Mouse (Mus musculus) liver, embryonic 16.5 days (tissue): ENCODE data around the gene Sp6. TPM values are rescaled to one million over a fixed set of nuclear protein-coding genes. Genes with fewer than 3 reads are reported as not detected.
A peak's percentile ranks its signal among the peaks of the same experiment; 100 is the strongest.

Experiments
- ATAC-seq: fragments of 200-750 bp; cut with Nextera tagmentation; 2 replicates; pipeline ENCODE4 v1.8.0; 2017; ENCODE audit warnings: low read depth, mild to moderate bottlenecking, moderate number of reproducible peaks, moderate library complexity
- H3K27ac ChIP-seq: fragments of 300-500 bp; sonication (generic); 2 replicates; pipeline ENCODE4 v1.5.1; 2014; ENCODE audit warnings: mild to moderate bottlenecking, low read length
- H3K27me3 ChIP-seq: fragments of 300-500 bp; sonication (generic); 2 replicates; pipeline ENCODE4 v1.6.1; 2014; ENCODE audit warnings: low read depth, low read length, mixed read lengths; ENCODE audit not compliant: control insufficient read depth, insufficient read depth
- H3K36me3 ChIP-seq: fragments of 300-500 bp; sonication (generic); 2 replicates; pipeline ENCODE4 v1.6.1; 2014; ENCODE audit warnings: mild to moderate bottlenecking; ENCODE audit not compliant: control insufficient read depth, insufficient read depth
- H3K4me1 ChIP-seq: fragments of 300-500 bp; sonication (generic); 2 replicates; pipeline ENCODE4 v1.6.1; 2014; ENCODE audit warnings: low read depth, low read length, mixed read lengths; ENCODE audit not compliant: control insufficient read depth
- H3K4me2 ChIP-seq: fragments of 300-500 bp; sonication (generic); 2 replicates; pipeline ENCODE4 v1.6.1; 2014; ENCODE audit warnings: low read depth, low read length, mixed read lengths
- H3K4me3 ChIP-seq: fragments of 300-500 bp; sonication (generic); 2 replicates; pipeline ENCODE4 v1.5.1; 2014; ENCODE audit warnings: low read depth, mild to moderate bottlenecking, low read length
- H3K9ac ChIP-seq: fragments of 300-500 bp; sonication (generic); 2 replicates; pipeline ENCODE4 v1.6.1; 2014; ENCODE audit warnings: low read depth, low read length
- H3K9me3 ChIP-seq: fragments of 300-500 bp; sonication (generic); replicated peaks from 2 replicates; pipeline ENCODE4 v1.6.1; 2016; ENCODE audit warnings: low read length; ENCODE audit not compliant: control insufficient read depth
- WGBS: fragments of 180-500 bp; shearing (Covaris S2); extraction: QIAGEN DNeasy Blood & Tissue Kit; methylation state at CpG from one replicate; pipeline ENCODE4 v1.1.7; 2014; ENCODE audit not compliant: insufficient replicate concordance; 5-methylcytosine and 5-hydroxymethylcytosine counted together
- polyA plus RNA-seq: library from polyadenylated mRNA; unstranded; fragments of >200 nt; fragmentation: Nextera tagmentation; extraction: Ambion mirVana; gene quantifications from 2 replicates; pipeline ENCODE4 v1.2.1, GENCODE M21; 2015

Sp6 gene
- polyA plus RNA-seq, 1 experiment from 2014 or later = not detected

DNA sequence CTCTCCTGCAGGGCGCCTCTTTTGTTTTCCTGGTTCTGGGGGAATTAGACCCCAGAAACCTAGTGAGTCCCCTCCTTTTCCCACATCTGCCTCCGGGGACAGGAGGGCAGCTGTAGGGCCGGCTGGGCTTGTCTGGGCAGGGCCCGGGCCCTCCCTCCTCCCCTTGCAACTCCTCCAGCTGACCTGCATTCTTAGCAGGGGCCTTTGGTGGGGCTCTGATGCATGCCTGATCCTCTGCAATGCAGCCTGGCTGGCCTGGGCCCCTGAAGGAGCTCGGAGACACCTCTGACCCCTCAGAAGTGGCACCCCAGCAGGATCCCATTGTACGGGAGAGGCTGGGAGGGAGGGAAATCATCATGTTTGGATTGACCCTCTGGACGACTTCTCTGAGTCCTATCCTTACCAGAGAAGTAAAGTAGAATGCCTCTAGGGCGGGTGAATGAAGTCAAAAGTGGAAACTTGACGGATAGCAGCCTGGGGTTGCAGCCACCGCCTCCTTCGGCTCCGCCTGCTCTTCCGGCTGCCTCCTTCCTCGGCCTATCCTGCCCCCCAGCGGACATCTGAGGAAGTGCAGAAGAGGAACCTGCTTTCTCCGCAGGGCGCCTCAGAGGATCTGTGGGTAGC, 12.6 kb downstream of the Sp6 start:
- peak overlapping the region; percentile 64 for H3K4me2 ChIP-seq
- peaks cover 41% of the 10 kb centered on the region for H3K27me3 ChIP-seq
- 9% methylated on average over 17 of the region's 17 CpGs for WGBS
- peak overlapping the region; percentile 25 for H3K4me3 ChIP-seq
- no peak overlapping the region for H3K9ac ChIP-seq
- H3K9me3 ChIP-seq = no peaks in the 10 kb centered on the region
- peak; percentile 35; the same call in 1 of the 2 replicates for ATAC-seq
- H3K36me3 ChIP-seq = no peaks in the 10 kb centered on the region
- H3K4me1 ChIP-seq = peaks cover 25% of the 10 kb centered on the region
- no peak overlapping the region for H3K27ac ChIP-seq

DNA sequence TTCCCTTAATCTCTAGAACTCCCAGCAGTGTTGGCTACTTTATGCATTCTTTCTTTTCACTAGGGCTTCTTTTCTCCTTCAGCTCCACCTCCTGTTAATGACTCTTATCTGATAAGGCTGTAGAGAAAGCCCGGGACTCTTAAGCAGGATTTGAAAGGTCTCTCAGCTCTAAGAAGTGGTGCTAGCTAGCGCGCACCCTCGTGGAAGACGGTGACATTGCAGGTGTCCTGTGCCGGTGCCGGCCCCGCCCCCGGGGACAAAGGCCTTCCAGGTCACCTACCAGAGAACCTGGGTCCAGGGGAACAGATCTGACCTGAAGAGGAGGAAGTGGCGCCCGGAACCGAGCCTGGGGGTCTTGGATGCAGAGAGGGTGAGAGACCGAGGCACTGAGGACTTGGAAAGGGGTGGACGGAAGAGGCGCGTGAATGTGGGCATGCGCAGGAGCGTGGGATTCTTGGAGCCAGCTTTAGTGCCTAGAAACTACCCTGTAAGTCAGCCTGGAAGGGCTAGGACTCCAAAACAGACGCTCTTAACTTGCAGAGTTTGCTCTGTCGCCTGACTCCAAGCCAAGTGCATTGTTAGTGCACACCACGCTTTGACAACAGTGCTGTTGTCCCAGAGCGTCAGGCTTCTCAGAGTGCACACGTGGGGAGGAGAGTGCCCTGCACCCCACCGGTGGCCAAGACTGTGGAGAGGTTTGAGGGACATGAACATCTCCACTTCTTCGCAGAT, 16.7 kb downstream of the Sp6 start, which contains the start of gene Scrn2:
Gene Scrn2 (plus strand): TSS at position 253 of the 732 bp plus-strand sequence.
- Histone ChIP-seq H3K36me3 (no peaks in the 10 kb centered on the region), H3K4me2 (peak within 1 kb of the TSS; percentile 78), H3K9me3 (no peaks in the 10 kb centered on the region), H3K27ac (peak within 1 kb of the TSS; percentile 27; the same call in 1 of the 2 replicates), H3K27me3 (peaks cover under 1% of the 10 kb centered on the region; the same call in 1 of the 2 replicates), H3K4me1 (peaks cover 18% of the 10 kb centered on the region), H3K4me3 (peak within 1 kb of the TSS; percentile 68), H3K9ac (peak within 1 kb of the TSS; percentile 69)
- 3% methylated on average over 25 of the region's 25 CpGs for WGBS
- peak; percentile 69 for ATAC-seq

DNA sequence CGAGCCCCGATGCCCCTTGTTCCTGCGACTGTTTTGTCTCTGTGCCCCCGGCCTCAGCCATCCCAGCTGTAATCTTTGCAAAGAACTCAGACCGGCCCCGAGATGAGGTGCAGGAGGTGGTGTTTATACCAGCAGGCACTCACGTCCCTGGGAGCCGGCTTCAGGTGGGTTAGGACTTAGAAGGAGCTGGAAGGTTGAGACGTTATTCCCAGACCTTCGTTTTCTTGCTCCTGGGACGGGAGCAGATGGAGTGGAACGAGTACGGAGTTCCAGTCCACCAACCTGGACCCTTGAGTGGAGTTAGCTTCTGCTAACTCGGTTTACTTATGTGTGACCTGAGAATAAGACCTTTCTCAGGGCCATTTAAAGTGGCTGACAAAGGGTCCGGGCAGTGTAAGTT, 17.2 kb downstream of the Sp6 start:
- Histone ChIP-seq H3K36me3 (no peaks in the 10 kb centered on the region), H3K4me3 (peak overlapping the region; percentile 68), H3K9me3 (no peaks in the 10 kb centered on the region), H3K9ac (peak overlapping the region; percentile 69), H3K27me3 (no peaks in the 10 kb centered on the region), H3K4me2 (peak overlapping the region; percentile 78), H3K4me1 (peaks cover 18% of the 10 kb centered on the region), H3K27ac (peak overlapping the region; percentile 27; the same call in 1 of the 2 replicates)
- WGBS = 21% methylated on average over 15 of the region's 15 CpGs
- no peak for ATAC-seq

DNA sequence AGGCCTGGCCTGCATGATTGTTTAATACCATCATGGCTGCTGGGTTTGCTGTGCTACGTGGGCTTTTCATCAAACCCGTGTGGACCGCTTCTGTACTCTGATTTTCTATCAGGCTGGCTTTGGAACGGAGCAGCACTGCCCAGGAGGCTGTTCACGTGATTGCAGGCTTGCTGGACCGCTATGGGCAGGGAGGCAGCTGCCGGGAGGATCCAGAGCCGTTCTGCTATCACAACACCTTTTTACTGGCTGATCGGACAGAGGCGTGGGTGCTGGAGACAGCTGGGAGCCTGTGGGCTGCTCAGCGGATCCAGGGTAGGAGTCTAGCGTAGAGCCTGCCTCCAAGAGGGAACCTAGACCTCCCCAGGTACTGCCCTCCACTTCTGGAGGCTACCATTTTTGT, 18.8 kb downstream of the Sp6 start:
- Histone ChIP-seq H3K9ac (no peak overlapping the region), H3K9me3 (no peaks in the 10 kb centered on the region), H3K36me3 (no peaks in the 10 kb centered on the region), H3K4me1 (peaks cover 13% of the 10 kb centered on the region), H3K4me3 (no peak overlapping the region), H3K27me3 (no peaks in the 10 kb centered on the region), H3K4me2 (no peak overlapping the region), H3K27ac (no peak overlapping the region)
- no peak for ATAC-seq
- 80% methylated on average over 12 of the region's 12 CpGs for WGBS

DNA sequence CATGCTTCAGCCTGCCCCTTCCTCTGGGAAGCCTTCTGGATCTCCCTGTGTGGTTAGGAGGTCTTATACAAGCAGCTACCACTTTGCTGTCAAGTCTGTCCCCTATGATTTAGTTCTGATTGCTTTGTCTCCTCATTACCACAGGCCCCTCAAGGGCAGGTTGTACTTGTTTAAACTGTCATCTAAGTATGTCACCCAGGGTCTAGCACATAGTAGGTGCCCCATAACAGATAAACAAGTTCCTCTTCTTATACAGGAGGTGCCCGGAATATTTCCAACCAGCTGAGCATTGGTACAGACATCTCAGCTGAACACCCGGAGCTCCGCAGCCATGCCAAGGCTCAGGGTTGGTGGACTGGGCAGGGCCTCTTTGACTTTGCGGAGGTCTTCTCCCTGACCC, 19.3 kb downstream of the Sp6 start:
- H3K27me3 ChIP-seq = no peaks in the 10 kb centered on the region
- no peak overlapping the region for H3K4me3 ChIP-seq
- H3K4me1 ChIP-seq = peaks cover 13% of the 10 kb centered on the region
- no peak overlapping the region for H3K9ac ChIP-seq
- H3K36me3 ChIP-seq = no peaks in the 10 kb centered on the region
- WGBS = 76% methylated on average over 4 of the region's 4 CpGs
- ATAC-seq = no peak
- H3K9me3 ChIP-seq = no peaks in the 10 kb centered on the region
- H3K4me2 ChIP-seq = no peak overlapping the region
- no peak overlapping the region for H3K27ac ChIP-seq

DNA sequence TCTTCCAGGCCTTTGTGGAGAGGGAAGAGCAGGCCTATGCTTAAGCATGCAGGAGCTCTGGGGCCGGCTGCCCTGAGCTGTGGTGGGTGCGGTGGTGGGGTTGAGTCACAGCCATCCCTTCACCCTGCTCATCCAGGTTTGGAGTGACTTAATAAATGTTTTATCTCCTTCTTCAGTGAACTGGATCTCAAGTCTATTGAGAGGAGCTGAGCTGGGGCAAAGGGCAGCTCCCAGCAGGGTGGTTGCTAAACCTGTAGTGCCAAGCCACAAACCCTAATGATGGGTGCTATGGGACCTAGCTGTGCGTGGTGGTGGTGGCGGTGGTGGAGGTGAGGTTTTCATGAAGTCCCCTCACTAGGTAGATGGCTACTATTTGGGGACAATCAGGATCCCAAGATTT, 20.6 kb downstream of the Sp6 start:
- Histone ChIP-seq H3K36me3 (no peaks in the 10 kb centered on the region), H3K27ac (no peak overlapping the region), H3K9me3 (no peaks in the 10 kb centered on the region), H3K9ac (no peak overlapping the region), H3K4me1 (peaks cover 13% of the 10 kb centered on the region), H3K27me3 (no peaks in the 10 kb centered on the region), H3K4me2 (no peak overlapping the region), H3K4me3 (no peak overlapping the region)
- 66% methylated on average over 4 of the region's 4 CpGs for WGBS
- no peak for ATAC-seq

DNA sequence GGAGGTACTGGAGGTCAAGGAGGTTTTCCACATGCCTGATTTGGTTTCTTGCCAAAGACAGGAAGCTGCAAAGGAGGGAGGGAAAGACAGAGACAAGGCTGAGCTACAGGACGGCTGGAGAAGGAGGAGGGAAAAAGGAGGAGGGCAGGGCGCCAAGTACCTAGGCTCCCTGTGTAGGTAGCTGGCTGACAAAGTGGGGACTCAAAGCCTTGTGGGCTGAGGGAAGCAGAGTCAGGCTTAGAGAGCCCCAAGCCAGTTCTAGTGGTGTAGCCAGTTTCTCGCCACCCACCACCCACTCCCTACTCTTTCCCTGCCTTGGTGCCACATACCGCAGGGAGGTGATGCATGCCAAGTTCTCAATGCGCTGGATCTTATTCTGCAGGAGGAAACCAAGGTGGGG, 22.9 kb downstream of the Sp6 start:
- H3K4me1 ChIP-seq = peaks cover 6% of the 10 kb centered on the region
- ATAC-seq = no peak
- H3K9me3 ChIP-seq = no peaks in the 10 kb centered on the region
- WGBS = 72% methylated on average over 5 of the region's 5 CpGs
- H3K36me3 ChIP-seq = no peaks in the 10 kb centered on the region
- H3K4me2 ChIP-seq = no peak overlapping the region
- no peak overlapping the region for H3K9ac ChIP-seq
- H3K4me3 ChIP-seq = no peak overlapping the region
- H3K27ac ChIP-seq = no peak overlapping the region
- H3K27me3 ChIP-seq = no peaks in the 10 kb centered on the region

DNA sequence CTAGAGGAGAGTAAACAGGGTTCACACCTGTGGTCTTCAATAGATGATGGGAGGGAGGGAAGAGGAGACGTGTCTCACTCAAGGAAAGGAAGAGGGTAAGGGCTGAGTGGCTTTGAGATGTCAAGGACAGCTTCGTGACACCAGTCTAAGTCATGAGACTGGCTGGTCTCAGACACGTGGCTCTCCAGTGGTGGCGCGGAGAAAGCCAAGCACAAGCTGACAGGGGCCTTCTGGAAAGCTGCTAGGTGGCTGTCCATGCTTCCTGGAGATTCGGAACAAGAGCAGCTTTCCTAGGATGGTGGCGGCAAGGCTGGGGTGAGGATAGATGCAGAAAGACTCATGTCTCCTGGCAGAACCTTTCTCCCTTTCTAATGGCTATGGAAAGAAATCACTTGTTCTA, 25.7 kb downstream of the Sp6 start:
- H3K9me3 ChIP-seq = no peaks in the 10 kb centered on the region
- H3K27me3 ChIP-seq = no peaks in the 10 kb centered on the region
- WGBS = 55% methylated on average over 7 of the region's 7 CpGs
- H3K4me3 ChIP-seq = no peak overlapping the region
- no peak overlapping the region for H3K4me2 ChIP-seq
- no peaks in the 10 kb centered on the region for H3K36me3 ChIP-seq
- ATAC-seq = no peak
- H3K9ac ChIP-seq = no peak overlapping the region
- H3K27ac ChIP-seq = no peak overlapping the region
- H3K4me1 ChIP-seq = peaks cover 12% of the 10 kb centered on the region
